Mouse (Mus musculus) erythroblast, embryonic 14.5 days (primary cell): ENCODE measurements around the gene Slc17a4. TPM values are rescaled to one million over a fixed set of nuclear protein-coding genes. Genes with fewer than 3 reads are reported as not detected.

Experiments
- H3K27me3 ChIP-seq: 2 replicates; pipeline ENCODE4 v1.6.1; 2012; ENCODE audit warnings: inconsistent platforms; ENCODE audit not compliant: control insufficient read depth
- H3K36me3 ChIP-seq: 2 replicates; pipeline ENCODE4 v1.6.1; 2012; ENCODE audit warnings: mild to moderate bottlenecking, inconsistent platforms; ENCODE audit not compliant: control insufficient read depth
- H3K4me1 ChIP-seq: 2 replicates; pipeline ENCODE4 v1.6.1; 2012; ENCODE audit warnings: inconsistent platforms; ENCODE audit not compliant: control insufficient read depth
- H3K4me3 ChIP-seq: replicated peaks from 2 replicates; pipeline ENCODE3; 2012; ENCODE audit warnings: moderate library complexity, mild to moderate bottlenecking, inconsistent platforms
- H3K9me3 ChIP-seq: 2 replicates; pipeline ENCODE4 v1.6.1; 2012; ENCODE audit warnings: low read length, inconsistent platforms, mixed read lengths; ENCODE audit not compliant: control insufficient read depth
- GATA1 ChIP-seq: IDR thresholded peaks from 2 replicates; pipeline ENCODE4 v1.6.1; 2012; ENCODE audit warnings: low read length, inconsistent platforms, mixed read lengths
- TAL1 ChIP-seq: IDR thresholded peaks from 3 replicates; pipeline ENCODE4 v1.6.1; 2012; ENCODE audit warnings: low read length, inconsistent platforms, mixed read lengths
- polyA plus RNA-seq: library from polyadenylated mRNA; stranded (reverse); fragments of >175 nt; gene quantifications from 2 replicates; pipeline ENCODE4 v1.2.3, GENCODE M21; 2012

Slc17a4 gene
- polyA plus RNA-seq, 1 experiment, result not detected

DNA sequence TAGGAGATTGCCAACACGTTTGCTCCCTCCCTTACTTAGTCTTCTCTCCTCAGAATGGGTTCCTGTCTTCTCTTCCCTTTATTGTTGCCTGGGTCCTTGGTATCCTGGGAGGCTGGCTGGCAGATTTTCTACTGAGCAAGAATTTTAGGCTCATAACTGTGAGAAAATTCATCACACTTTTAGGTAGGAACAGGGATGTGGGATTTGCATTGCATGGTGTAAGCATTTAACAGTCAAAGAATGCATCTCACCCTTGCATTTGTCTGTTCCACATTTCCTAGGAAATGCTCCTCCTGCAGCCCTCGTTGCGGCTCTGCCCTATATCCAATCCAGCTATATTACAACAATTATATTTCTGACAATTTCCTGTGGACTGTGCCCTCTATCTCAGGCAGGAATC, 58.4 kb downstream of the Slc17a4 start:
- Histone ChIP-seq H3K4me1 (no peaks in the 10 kb centered on the region), H3K27me3 (no peaks in the 10 kb centered on the region), H3K9me3 (no peaks in the 10 kb centered on the region), H3K4me3 (no peak overlapping the region), H3K36me3 (no peaks in the 10 kb centered on the region)
- TF ChIP-seq TAL1, result no peak
- TF ChIP-seq GATA1, result no peak

DNA sequence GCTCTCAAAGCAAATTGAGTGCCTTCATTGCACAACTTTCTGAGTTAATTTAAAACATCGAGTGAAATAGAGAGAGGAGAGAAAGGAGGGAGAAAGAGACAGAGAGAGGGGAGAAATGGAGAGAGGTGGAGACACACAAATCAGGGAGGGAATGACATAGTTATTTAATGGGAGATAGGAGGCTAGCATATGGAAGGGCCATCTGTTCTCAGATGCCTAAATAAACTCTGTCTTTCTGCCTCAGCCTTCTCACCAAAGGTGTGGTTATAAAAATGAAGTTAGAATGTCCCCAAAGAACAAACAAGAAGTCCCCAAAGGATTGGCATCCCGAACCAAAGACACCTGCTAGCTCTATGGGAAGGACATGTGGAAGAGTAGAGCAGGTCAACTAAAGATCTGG, 65.5 kb downstream of the Slc17a4 start:
- H3K4me1 ChIP-seq, result no peaks in the 10 kb centered on the region
- H3K27me3 ChIP-seq, result no peaks in the 10 kb centered on the region
- H3K9me3 ChIP-seq, result no peaks in the 10 kb centered on the region
- H3K36me3 ChIP-seq, result no peaks in the 10 kb centered on the region
- no peak overlapping the region for H3K4me3 ChIP-seq
- no peak for TF ChIP-seq GATA1

Other genes with a start within 250 kb of the Slc17a4 start
- 1.1 and 2.1 TPM in 2 replicates for gene Hist1h2ac, start 231.1 kb downstream of the Slc17a4 start, polyA plus RNA-seq
- gene Hist1h2bc, start 230.8 kb downstream of the Slc17a4 start, polyA plus RNA-seq, result 17.5 and 20.6 TPM in 2 replicates
- gene Hist1h1t, start 219.2 kb downstream of the Slc17a4 start, polyA plus RNA-seq, result 0.10 TPM in 1 of 2 replicates, not detected in the other
- gene Hist1h4c, start 216.6 kb downstream of the Slc17a4 start, polyA plus RNA-seq, result 0.93 and 3.0 TPM in 2 replicates
- gene Hfe, start 204.2 kb downstream of the Slc17a4 start, polyA plus RNA-seq, result 0.15 and 0.53 TPM in 2 replicates
- gene Hist1h1c, start 176.2 kb downstream of the Slc17a4 start, polyA plus RNA-seq, result 54.6 and 94.3 TPM in 2 replicates
- gene Hist1h3c, start 169.4 kb downstream of the Slc17a4 start, polyA plus RNA-seq, result 3.8 and 7.0 TPM in 2 replicates
- gene Hist1h2bb, start 168.3 kb downstream of the Slc17a4 start, polyA plus RNA-seq, result 5.4 and 12.1 TPM in 2 replicates
- 9.1 and 22.3 TPM in 2 replicates for gene Hist1h2ab, start 163.9 kb downstream of the Slc17a4 start, polyA plus RNA-seq
- 6.2 and 23.6 TPM in 2 replicates for gene Hist1h3b, start 162.7 kb downstream of the Slc17a4 start, polyA plus RNA-seq
- gene Hist1h4b, start 158.0 kb downstream of the Slc17a4 start, polyA plus RNA-seq, result 4.5 and 11.8 TPM in 2 replicates
- gene Hist1h4a, start 153.8 kb downstream of the Slc17a4 start, polyA plus RNA-seq, result 10.2 and 21.5 TPM in 2 replicates
- gene Hist1h3a, start 152.6 kb downstream of the Slc17a4 start, polyA plus RNA-seq, result 1.5 and 4.0 TPM in 2 replicates
- gene Hist1h1a, start 151.3 kb downstream of the Slc17a4 start, polyA plus RNA-seq, result 1.4 TPM in 2 replicates
- not detected in 2 replicates for gene Trim38, start 145.1 kb downstream of the Slc17a4 start, polyA plus RNA-seq
- not detected in 2 replicates for gene Slc17a2, start 108.0 kb downstream of the Slc17a4 start, polyA plus RNA-seq
- gene Slc17a3, start 75.6 kb downstream of the Slc17a4 start, polyA plus RNA-seq, result 0.01 TPM in 1 of 2 replicates, not detected in the other
- not detected in 2 replicates for gene Slc17a1, start 47.3 kb downstream of the Slc17a4 start, polyA plus RNA-seq
- gene Hist1h2ba, start 19.1 kb upstream of the Slc17a4 start, polyA plus RNA-seq, result not detected in 2 replicates
- gene Hist1h2aa, start 19.5 kb upstream of the Slc17a4 start, polyA plus RNA-seq, result not detected in 2 replicates
- not detected in 2 replicates for gene Scgn, start 76.2 kb upstream of the Slc17a4 start, polyA plus RNA-seq